ENCODE assay signal across 1 mouse cellular context in genomic region chr15:85826676-85827075, GRCm38 (mm10).
TF ChIP-seq lines count a peak whose summit lies in the region.

No protein-coding gene starts in this region.

TF ChIP-seq in MEL, 35 proteins besides CTCF, POLR2A, EP300 and RAD21:
- TF ChIP-seq ETS1 (IDR thresholded peaks at IDR 0.05; ENCODE audit: low read depth, low read length) = peak; percentile 64
- no peak for TF ChIP-seq USF2 (IDR thresholded peaks at IDR 0.05; ENCODE audit: borderline replicate concordance in 1 of 2, insufficient read depth in 1 of 2, low read depth in 1 of 2, low read length in 2 of 2)
- TF ChIP-seq TAL1 (IDR thresholded peaks at IDR 0.05; ENCODE audit: low read length) = peak; percentile 32; the same call in 1 of the 2 replicates
- TF ChIP-seq GATA1 (IDR thresholded peaks at IDR 0.05; ENCODE audit: low read depth, low read length) = peak; percentile 61; the same call in 1 of the 2 replicates
- TF ChIP-seq TCF12 (IDR thresholded peaks at IDR 0.05; ENCODE audit: low read depth, low read length) = peak; percentile 83
- no peak for TF ChIP-seq ZC3H11A (IDR thresholded peaks at IDR 0.05; ENCODE audit: low read depth, low read length)
